Mouse (Mus musculus) left cerebral cortex, adult 2 months (tissue): ENCODE measurements at regions not wholly inside any gene's neighbourhood (a gene's known extent, or its start where the extent isn't known, plus 50 kb on each side); places are given as distances from the start of the nearest gene placed in this dataset.

Source experiments
- DNase-seq, 2 experiments: peaks; one replicate each; pipeline ENCODE4 v3.0.0; 2021 to 2022; ENCODE audit warnings: low spot score in 2 of 2, mixed read lengths in 1 of 2; ENCODE audit errors: extremely low spot score in 1 of 2
- H3K27ac ChIP-seq: fragments of 200-600 bp; 2 replicates; pipeline ENCODE4 v1.8.1; 2022
- H3K4me3 ChIP-seq: fragments of 200-600 bp; 2 replicates; pipeline ENCODE4 v1.8.1; 2022
- CTCF ChIP-seq: fragments of 200-600 bp; IDR thresholded peaks from 2 replicates; pipeline ENCODE4 v1.8.1; 2022; ENCODE audit warnings: antibody characterized with exemption, mild to moderate bottlenecking, moderate library complexity
- intact Hi-C: fragments of 180-260 bp; cut with DNase I; formaldehyde crosslinking; loops from one replicate; pipeline ENCODE4 v1.15.1; 2025

DNA sequence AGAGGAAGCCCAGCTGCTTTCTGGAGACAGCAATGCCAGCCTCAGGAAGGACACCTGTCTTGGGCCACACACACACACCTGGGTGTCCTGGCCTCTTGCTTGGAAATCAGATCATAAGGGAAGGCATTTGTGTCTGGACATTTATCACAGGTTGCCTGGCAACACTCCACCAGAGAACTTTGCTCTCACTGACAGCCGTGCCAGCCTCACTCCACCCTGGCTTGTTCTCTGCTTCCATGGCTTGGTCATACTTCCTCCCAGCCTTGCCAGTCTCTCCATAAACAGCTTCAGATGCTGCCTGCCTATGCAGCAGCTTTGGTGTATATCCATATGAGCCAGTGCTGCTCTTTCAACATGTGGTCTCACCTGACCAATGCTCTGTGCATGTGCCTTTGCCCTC lies 84.3 kb downstream of the Uncx start:
- no peak for DNase-seq
- intact Hi-C loops, result no loop called here
- no peak for TF ChIP-seq CTCF
- H3K27ac ChIP-seq, result no peak overlapping the region
- H3K4me3 ChIP-seq, result no peak overlapping the region

- intact Hi-C loops, result loop anchor here (5.0 kb wide), 1 partner anchor 60 kb away; no protein-coding TSS in a partner anchor
Measured at GRCm38 (mm10) chr5:139637028-139637427, 93.7 kb downstream of the Uncx start.

DNA sequence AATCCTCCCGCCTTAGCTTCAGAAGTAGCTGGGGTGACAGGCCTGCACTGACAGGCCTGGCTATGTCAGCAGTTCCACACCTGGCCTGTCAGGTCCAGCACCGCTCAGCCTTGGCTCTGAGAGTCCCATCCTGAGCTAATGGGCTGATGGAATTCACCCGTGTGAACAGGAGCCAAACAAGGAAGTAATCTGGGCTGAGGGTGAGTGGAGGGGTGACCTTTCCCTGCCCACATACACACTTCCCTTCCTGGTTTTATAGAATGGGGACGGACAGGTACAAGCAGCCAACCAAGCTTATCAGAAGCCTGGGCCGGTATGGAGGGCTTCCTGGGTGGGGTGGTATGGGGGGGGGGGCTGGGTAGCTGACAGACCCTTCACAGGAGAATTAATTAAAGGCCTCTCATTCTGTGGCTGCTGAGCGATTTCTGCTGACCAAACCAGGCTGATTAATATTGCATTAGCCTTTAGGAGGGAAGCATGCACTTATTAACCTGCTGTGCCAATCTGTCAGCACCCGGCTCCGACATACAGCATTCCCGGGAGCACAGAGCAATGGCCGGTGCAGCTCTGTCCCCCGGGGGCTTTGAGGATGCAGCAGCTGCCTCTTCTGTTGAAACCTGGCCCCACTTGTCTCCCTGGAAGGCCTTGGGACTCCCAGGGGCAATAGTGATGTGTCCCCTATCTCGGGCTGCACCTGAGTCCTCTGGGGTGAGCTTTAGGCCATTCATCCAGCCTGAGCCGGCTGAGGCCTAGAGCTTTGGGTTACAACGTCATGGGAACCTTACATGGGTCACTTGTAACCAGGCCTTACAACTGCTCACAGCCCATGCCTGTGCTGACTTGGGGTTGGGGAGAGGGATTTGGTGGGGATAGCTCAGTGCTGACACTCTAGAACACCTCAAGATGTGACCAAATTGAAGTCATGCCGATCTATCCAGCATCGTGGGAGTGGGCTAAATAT lies 95.2 kb downstream of the Micall2 start:
- TF ChIP-seq CTCF, result no peak
- Histone ChIP-seq H3K4me3 (no peak overlapping the region), H3K27ac (no peak overlapping the region)
- no peak for DNase-seq
- intact Hi-C loops, result no loop called here

More at GRCm38 (mm10) chr5:139637028-139637427, 93.7 kb downstream of the Uncx start:
- TF ChIP-seq CTCF, result no peak
- no peak for DNase-seq
- H3K27ac ChIP-seq, result no peak overlapping the region
- no peak overlapping the region for H3K4me3 ChIP-seq

DNA sequence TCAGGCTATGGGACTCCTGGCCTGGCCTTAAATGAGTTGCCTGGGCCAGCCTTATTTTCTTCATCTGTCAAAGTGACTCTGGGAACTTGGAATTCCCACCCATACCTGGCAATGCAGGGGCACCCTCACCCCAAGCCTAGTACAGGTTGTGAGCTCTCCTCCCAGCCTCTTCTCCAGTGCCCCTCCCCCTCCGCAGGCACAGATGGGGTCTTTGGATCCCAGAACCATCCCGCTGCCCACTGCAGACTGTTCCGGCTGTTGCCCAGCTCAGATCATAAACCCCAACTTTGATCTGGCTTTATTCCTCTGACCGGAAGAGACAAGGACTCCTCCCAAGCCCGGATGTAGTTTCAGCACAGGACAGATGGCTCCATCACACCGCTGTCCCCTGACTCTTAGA lies 91.3 kb downstream of the Micall2 start:
- Histone ChIP-seq H3K4me3 (no peak overlapping the region), H3K27ac (no peak overlapping the region)
- intact Hi-C loops, result no loop called here
- no peak for DNase-seq
- TF ChIP-seq CTCF, result no peak

GRCm38 (mm10) chr5:139651041-139651440 lies 85.1 kb downstream of the Micall2 start:
- intact Hi-C loops, result no loop called here
- no peak for TF ChIP-seq CTCF

More at GRCm38 (mm10) chr5:139651041-139651440, 85.1 kb downstream of the Micall2 start:
- DNase-seq, result no peak
- H3K27ac ChIP-seq, result no peak overlapping the region
- no peak overlapping the region for H3K4me3 ChIP-seq
